Mouse (Mus musculus): ENCODE data around the gene Il6ra. TPM values are rescaled to one million over a fixed set of nuclear protein-coding genes. Genes with fewer than 3 reads are reported as not detected.

The Il6ra gene
- polyA plus RNA-seq, 1 experiment = not detected

DNA sequence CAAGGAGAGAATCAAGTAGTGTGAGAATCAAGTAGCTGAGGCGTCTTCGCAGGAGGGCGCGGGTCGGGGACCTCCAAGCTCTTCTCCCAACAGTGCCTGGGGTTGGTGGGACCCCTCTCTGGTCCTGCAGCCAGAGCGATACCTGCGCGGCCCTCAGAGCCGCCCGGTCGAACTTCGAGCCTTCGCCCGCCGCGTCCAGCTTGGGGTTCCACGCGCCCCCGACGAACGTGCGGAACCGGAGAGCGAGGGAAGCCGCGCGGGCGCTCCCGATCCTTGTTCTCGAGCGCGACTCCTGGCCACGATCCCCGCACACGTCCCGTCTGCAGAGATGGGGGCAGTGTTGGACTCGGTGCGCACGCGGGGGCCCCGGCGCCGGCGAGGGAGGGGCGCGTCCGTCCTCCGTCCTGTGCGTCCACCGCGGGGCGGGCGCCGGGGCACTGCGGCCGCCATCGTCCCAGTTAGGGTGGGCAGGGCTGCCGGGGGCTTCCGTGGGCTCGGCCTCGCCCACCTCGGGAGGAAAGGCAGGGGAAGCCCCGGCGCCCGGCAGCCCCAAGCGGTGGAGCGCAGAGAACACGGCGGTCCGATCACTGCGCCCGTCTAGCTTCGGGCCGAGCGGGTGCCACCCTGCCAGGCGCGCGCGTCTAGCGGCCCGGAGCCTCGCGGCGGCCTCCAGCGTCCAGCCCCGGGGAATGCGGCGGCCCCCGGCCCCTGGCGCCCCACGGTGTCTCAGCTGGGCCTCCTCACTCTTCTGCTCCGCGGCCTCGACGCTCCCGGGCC is 82.0 kb downstream of the Il6ra start, which contains the start of gene She:
TSS of gene She (plus strand) at position 556 of the 777 bp plus-strand sequence.
- Histone ChIP-seq H3K4me3 (ENCODE audit: insufficient read depth, low read depth, low read length) (peak within 1 kb of the TSS; percentile 29), H3K4me1 (ENCODE audit: control insufficient read depth, insufficient read depth, low read length) (peaks cover 14% of the 10 kb centered on the region), H3K27ac (ENCODE audit: insufficient read depth, low read depth, low read length) (no peak within 1 kb of the TSS)
- TF ChIP-seq CTCF (IDR thresholded peaks at IDR 0.05; ENCODE audit: insufficient read depth, low read depth, low read length) (no peak), POLR2A (IDR thresholded peaks at IDR 0.05; ENCODE audit: insufficient read depth, low read depth, low read length) (no peak)
- 3% methylated on average over 96 of the region's 96 CpGs for WGBS

- no peak for TF ChIP-seq POLR2A (IDR thresholded peaks at IDR 0.05; ENCODE audit: insufficient read depth, low read depth, low read length)
- TF ChIP-seq CTCF (IDR thresholded peaks at IDR 0.05; ENCODE audit: insufficient read depth, low read depth, low read length) = no peak
- no peak overlapping the region for H3K4me3 ChIP-seq (ENCODE audit: insufficient read depth, low read depth, low read length)
- no peak overlapping the region for H3K27ac ChIP-seq (ENCODE audit: insufficient read depth, low read depth, low read length)
- 80% methylated on average over 3 of the region's 3 CpGs for WGBS
- H3K4me1 ChIP-seq (ENCODE audit: control insufficient read depth, insufficient read depth, low read length) = peaks cover 6% of the 10 kb centered on the region
Observed at GRCm38 (mm10) chr3:89826295-89826694, 86.7 kb downstream of the Il6ra start.

- no peak for TF ChIP-seq CTCF (IDR thresholded peaks at IDR 0.05; ENCODE audit: insufficient read depth, low read depth, low read length)
- no peak for TF ChIP-seq POLR2A (IDR thresholded peaks at IDR 0.05; ENCODE audit: insufficient read depth, low read depth, low read length)
Observed at GRCm38 (mm10) chr3:89823594-89823993, 89.4 kb downstream of the Il6ra start.

DNA sequence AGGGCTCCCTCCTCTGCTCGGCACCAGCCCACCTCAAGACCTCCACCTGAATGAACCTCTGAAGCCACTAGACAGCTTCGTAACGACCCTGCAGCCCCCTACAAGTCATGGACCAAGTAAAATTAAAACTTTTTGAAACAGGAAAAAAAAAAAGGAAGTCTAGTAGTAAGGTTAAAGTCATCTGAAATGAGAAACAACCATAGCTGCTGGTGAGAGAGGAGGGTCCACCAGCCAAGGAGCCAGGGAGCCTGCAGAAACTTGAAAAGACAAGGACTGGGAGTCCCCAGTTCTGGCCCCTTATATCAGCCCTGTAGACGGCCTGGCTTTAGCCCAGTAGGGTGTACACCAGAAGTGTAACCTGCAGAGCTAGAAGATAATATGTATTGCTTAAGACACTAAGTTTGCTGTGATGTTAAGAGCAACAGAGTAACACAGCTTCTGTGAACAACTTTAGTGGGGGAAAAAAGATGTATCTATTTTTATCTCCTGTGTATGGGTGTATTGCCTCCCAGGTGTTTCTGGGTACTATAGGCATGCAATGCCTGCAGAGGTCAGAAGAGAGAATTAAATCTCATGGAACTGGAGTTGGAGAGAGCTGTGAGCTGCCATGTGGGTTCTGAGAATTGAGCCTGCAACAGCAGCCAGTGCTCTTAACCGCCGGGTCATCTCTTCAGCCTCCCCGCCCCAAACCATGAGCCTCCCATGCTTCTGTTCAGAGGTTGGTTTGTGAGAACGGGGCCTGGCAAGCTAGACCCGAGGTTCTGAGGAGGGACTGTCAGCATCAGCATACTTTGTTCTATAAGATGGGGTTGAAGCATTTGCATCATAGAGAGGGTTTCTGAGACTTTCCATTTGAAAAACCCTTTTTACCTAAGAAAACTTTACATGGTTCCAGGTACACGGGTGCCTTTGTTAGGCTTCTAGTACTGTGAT is 91.2 kb downstream of the Il6ra start:
- TF ChIP-seq POLR2A (IDR thresholded peaks at IDR 0.05; ENCODE audit: insufficient read depth, low read depth, low read length) = no peak
- no peak for TF ChIP-seq CTCF (IDR thresholded peaks at IDR 0.05; ENCODE audit: insufficient read depth, low read depth, low read length)
- Histone ChIP-seq H3K4me3 (ENCODE audit: insufficient read depth, low read depth, low read length) (no peak overlapping the region), H3K4me1 (ENCODE audit: control insufficient read depth, insufficient read depth, low read length) (no peaks in the 10 kb centered on the region), H3K27ac (ENCODE audit: insufficient read depth, low read depth, low read length) (no peak overlapping the region)
- 81% methylated on average over 10 of the region's 10 CpGs for WGBS

More at GRCm38 (mm10) chr3:89823594-89823993, 89.4 kb downstream of the Il6ra start:
- Histone ChIP-seq H3K27ac (ENCODE audit: insufficient read depth, low read depth, low read length) (no peak overlapping the region), H3K4me1 (ENCODE audit: control insufficient read depth, insufficient read depth, low read length) (no peaks in the 10 kb centered on the region), H3K4me3 (ENCODE audit: insufficient read depth, low read depth, low read length) (no peak overlapping the region)
- WGBS = 55% methylated on average over 2 of the region's 2 CpGs

GRCm38 (mm10) chr3:89821096-89821513 is 91.9 kb downstream of the Il6ra start:
- TF ChIP-seq POLR2A (IDR thresholded peaks at IDR 0.05; ENCODE audit: insufficient read depth, low read depth, low read length) (no peak), CTCF (IDR thresholded peaks at IDR 0.05; ENCODE audit: insufficient read depth, low read depth, low read length) (no peak)
- H3K4me1 ChIP-seq (ENCODE audit: control insufficient read depth, insufficient read depth, low read length) = no peaks in the 10 kb centered on the region
- WGBS = 90% methylated on average over 11 of the region's 11 CpGs
- H3K4me3 ChIP-seq (ENCODE audit: insufficient read depth, low read depth, low read length) = no peak overlapping the region
- no peak overlapping the region for H3K27ac ChIP-seq (ENCODE audit: insufficient read depth, low read depth, low read length)

DNA sequence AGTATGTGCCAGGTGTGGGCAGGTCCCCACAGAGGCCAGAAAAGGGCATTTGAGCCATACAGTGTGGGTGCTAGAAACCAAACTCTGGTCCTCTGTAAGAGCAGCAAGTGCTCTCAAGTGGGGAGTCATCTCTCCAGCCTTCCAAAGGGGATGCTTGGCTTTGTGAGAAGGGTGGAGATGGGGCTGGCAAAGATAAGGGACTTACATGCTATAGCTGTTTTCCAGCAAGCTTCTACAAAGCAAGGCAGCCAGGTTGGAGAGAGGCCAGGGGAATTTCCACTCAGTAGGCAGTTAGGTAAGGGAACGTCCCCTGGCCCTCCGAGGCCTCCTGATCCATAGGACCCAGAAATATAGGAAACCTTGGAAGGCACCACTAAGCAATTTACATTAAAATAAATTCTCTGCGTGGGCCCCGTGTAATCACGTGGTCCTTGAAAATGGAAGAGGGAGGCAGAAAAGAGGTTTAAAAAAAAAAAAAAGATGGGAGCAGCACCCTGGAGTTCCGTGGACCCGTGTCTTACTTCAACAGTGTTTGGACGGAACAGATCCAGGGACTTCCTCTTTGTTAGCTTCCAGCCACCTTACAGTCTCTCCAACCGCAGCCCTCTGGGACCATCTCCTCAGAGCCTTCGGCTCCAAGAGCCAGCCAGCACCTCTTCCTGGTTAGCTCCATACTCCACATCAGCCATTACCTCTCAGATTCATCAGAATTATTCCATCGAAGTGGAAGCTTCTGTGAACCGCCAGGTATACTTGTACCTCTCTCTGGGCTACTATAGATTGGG is 92.5 kb downstream of the Il6ra start:
- 88% methylated on average over 12 of the region's 12 CpGs for WGBS
- H3K27ac ChIP-seq (ENCODE audit: insufficient read depth, low read depth, low read length) = no peak overlapping the region

DNA sequence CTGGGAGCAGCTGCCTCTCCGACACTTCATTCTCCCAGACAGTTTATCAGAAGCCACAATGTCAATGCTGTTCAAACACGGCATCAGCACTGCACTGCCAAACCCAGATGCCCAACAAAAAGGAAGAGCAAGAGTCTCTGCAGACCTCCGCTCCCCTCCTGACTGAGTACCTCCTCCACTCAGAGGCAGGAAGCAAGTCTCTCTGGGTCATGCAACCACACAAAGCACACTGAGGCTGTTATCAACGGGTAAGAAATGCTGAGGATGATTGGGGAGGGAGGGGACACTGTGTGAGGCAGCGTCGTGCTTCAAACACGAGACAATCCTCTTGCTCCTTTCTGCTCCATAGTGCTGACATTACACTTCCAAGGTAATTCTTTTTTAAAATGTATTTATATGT is 93.1 kb downstream of the Il6ra start:
- 73% methylated on average over 7 of the region's 7 CpGs for WGBS
- no peaks in the 10 kb centered on the region for H3K4me1 ChIP-seq (ENCODE audit: control insufficient read depth, insufficient read depth, low read length)
- H3K27ac ChIP-seq (ENCODE audit: insufficient read depth, low read depth, low read length) = no peak overlapping the region
- TF ChIP-seq POLR2A (IDR thresholded peaks at IDR 0.05; ENCODE audit: insufficient read depth, low read depth, low read length) = no peak
- no peak for TF ChIP-seq CTCF (IDR thresholded peaks at IDR 0.05; ENCODE audit: insufficient read depth, low read depth, low read length)
- H3K4me3 ChIP-seq (ENCODE audit: insufficient read depth, low read depth, low read length) = no peak overlapping the region

More for the DNA sequence above, 92.5 kb downstream of the Il6ra start:
- Histone ChIP-seq H3K4me3 (ENCODE audit: insufficient read depth, low read depth, low read length) (no peak overlapping the region), H3K4me1 (ENCODE audit: control insufficient read depth, insufficient read depth, low read length) (no peaks in the 10 kb centered on the region)
- TF ChIP-seq POLR2A (IDR thresholded peaks at IDR 0.05; ENCODE audit: insufficient read depth, low read depth, low read length) (no peak), CTCF (IDR thresholded peaks at IDR 0.05; ENCODE audit: insufficient read depth, low read depth, low read length) (no peak)

DNA sequence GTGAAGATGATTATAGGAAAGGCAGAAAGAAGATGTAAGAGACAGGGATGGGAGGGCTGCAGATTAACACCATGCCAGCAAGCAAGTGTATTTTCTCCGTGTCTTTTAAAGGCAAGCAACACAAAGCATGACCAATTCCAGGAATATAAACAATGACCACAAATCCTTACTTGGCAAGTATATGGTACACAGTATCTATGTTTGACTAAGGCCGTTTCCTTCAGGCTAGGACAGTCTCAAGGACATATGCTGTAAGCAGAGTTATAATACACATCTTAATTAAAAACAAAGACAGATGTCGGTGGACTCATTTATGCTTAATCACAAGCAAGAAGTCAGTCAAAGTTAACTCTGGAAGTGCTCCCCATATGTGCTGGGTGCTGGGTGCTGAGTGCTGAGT is 94.4 kb downstream of the Il6ra start:
- TF ChIP-seq CTCF (IDR thresholded peaks at IDR 0.05; ENCODE audit: insufficient read depth, low read depth, low read length) = no peak
- no peak for TF ChIP-seq POLR2A (IDR thresholded peaks at IDR 0.05; ENCODE audit: insufficient read depth, low read depth, low read length)
- Histone ChIP-seq H3K27ac (ENCODE audit: insufficient read depth, low read depth, low read length) (no peak overlapping the region), H3K4me1 (ENCODE audit: control insufficient read depth, insufficient read depth, low read length) (no peaks in the 10 kb centered on the region), H3K4me3 (ENCODE audit: insufficient read depth, low read depth, low read length) (no peak overlapping the region)
- WGBS = 65% methylated on average over 3 of the region's 3 CpGs

Data from olfactory bulb, adult 2 months (tissue).